Mouse (Mus musculus): ENCODE results near the gene Fam110a.

Gene Fam110a

DNA sequence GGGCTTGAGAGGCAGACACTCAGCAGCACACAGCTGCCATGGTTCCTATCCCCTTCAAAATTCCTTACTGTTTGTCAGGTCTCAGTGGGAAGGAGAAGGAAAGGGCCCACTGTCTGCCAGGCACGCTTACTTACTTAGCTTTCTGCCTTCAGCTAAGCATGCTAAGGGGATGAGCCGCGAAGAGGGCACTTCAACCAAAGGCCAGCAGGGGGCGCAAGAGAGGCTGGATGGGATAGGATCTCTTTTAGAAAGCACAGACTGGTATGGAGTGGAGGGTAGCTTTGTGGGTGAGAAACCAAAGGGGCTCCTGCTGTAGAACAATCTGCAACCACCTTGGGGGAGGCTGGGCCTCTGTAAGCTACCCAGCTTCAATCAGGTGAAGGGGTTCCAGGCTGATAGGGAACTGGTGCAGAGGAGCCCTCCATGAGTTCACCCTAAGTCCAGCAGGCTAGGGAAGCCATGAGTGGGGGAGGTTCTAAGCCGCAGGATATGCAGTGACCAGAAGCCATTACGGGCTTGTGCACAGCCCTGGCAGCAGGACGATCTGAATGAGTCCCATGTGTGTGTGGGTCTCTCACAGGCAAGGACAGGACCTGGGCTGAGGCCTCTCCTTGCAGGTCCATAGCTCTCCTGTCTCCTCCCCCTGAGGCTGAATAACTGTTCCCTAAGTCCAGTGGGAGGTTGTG, 49.5 kb downstream of the Fam110a start:
- DNase-seq: peak; percentile 90 to 97

DNA sequence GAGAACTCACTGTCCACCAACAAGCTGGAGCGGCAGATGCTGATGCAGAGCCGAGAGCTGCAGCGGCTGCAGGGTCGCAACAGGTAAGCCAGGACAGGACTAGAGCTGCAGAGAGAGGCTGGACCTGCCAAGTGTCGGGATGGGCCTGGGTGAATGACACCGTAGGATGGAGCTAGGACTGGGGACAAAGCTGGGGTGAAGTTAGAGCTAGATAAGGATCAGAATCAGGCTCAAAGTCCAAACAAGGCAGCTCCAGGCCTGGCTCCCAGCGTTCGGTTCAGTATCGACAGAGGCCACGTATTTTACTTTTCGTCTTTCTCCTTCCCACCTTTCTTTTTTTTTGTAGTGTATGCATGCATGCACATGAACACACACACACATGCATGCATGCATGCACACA, 52.9 kb downstream of the Fam110a start:
- DNase-seq: no peak

DNA sequence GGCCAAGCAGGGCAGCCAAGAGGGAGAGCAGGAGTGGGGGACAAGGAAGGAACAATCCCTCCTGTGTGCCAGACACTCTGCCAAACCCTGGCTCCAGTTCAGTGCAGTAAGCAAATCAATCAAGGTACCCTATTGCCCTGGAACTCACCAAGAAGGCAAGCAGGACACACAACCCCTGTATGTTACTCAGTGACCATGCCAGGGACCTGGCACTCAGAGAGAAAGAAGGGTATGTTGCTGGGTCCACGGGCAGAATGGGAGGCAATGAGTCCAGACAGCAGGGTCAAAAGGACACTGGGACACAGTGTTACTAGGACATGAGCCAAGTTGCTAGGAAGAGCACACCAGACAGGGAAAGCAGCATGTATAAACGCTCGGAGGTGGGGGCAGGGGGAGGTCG, 54.3 kb downstream of the Fam110a start:
- DNase-seq: peak; percentile 36 to 40

DNA sequence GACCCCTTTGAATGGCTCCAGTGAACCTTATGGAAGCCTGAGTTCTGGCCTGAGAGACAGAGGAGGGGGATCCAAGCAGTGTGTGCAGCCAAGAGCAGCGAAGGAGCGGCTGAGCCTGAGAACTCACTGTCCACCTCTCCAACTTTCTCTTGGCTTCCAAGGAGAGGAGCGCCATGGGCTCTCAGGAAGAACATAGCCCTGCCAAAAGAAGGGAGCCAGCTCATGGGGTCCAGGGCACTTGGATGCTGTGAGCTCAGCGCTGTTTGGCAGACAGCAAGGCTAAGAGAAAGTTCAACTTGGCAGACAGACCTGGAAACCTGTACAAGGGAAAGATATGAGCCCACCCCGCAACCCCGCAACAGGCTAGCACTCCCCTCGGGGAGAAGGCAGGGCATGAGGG, 55.7 kb downstream of the Fam110a start:
- peak in 1 of 2 experiments; percentile 62 for DNase-seq

DNA sequence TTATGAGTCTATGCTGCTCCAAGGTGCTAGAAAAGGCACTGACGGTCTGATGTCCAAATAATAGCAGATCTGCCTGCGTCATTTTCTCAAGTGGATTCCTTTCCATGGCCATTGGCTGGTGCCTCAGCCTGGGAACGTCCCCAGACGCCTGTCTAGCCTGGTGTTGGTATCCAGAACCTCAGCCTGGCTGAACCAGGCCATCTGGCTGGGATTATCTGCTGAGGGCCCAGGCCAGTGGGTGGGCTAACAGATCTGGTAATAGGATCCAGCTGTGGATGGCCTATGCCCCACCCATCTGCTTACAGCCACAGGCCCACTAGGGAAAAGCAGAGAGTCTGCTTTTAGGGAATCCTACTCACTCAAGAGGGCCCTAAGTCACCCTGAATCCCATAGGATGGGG, 58.4 kb downstream of the Fam110a start:
- no peak for DNase-seq

DNA sequence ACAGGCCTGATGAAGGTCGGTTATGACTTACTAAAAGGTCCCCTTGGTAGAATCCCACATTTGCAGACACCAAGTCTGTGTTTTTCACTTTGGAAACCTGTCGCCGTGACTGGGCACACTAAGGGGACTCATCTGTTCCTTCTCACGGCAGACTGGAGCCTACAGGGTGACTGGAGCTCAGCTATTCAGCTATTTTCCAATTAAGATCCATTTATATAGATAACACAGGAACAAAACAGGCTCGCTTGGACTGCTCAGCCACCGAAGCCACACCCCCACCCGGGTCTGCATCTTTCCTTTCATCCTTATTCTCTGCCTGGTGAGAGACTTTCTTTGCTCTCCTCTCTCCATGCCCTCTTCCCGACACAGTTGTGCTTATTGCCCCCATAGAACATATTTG, 59.0 kb downstream of the Fam110a start:
- no peak for DNase-seq
